Mouse (Mus musculus) neural tube, embryonic 12.5 days (tissue): ENCODE results near the gene Myzap. TPM values are rescaled to one million over a fixed set of nuclear protein-coding genes. Genes with fewer than 3 reads are reported as not detected.
"Not testable (repeated sequence)": the region's sequence is repeated elsewhere in the genome, so short reads cannot be mapped to it uniquely, and the experiment has no call there.

Source experiments
- ATAC-seq: fragments of 200-750 bp; cut with Nextera tagmentation; 2 replicates; pipeline ENCODE4 v1.8.0; 2017; ENCODE audit warnings: low read depth, mild to moderate bottlenecking, moderate TSS enrichment, moderate library complexity; ENCODE audit not compliant: low FRiP score
- H3K27ac ChIP-seq: fragments of 300-500 bp; sonication (generic); 2 replicates; pipeline ENCODE4 v1.5.1; 2016
- H3K27me3 ChIP-seq: fragments of 300-500 bp; sonication (generic); replicated peaks from 2 replicates; pipeline ENCODE4 v1.6.1; 2016; ENCODE audit warnings: mild to moderate bottlenecking
- H3K36me3 ChIP-seq: fragments of 300-500 bp; sonication (generic); 2 replicates; pipeline ENCODE4 v1.6.1; 2016; ENCODE audit warnings: mild to moderate bottlenecking
- H3K4me1 ChIP-seq: fragments of 300-500 bp; sonication (generic); 2 replicates; pipeline ENCODE4 v1.6.1; 2016
- H3K4me2 ChIP-seq: fragments of 300-500 bp; sonication (generic); replicated peaks from 2 replicates; pipeline ENCODE4 v1.6.1; 2016; ENCODE audit warnings: mild to moderate bottlenecking
- H3K4me3 ChIP-seq: fragments of 300-500 bp; sonication (generic); 2 replicates; pipeline ENCODE4 v1.5.1; 2016
- H3K9ac ChIP-seq: fragments of 300-500 bp; sonication (generic); 2 replicates; pipeline ENCODE4 v1.6.1; 2016; ENCODE audit warnings: mild to moderate bottlenecking
- H3K9me3 ChIP-seq: fragments of 300-500 bp; sonication (generic); 2 replicates; pipeline ENCODE4 v1.6.1; 2016; ENCODE audit warnings: mild to moderate bottlenecking
- WGBS: fragments of 180-500 bp; shearing (Covaris S2); methylation state at CpG from one replicate; pipeline ENCODE4 v1.1.7; 2016; 5-methylcytosine and 5-hydroxymethylcytosine counted together
- polyA plus RNA-seq: library from polyadenylated mRNA; unstranded; fragments of >200 nt; fragmentation: Nextera tagmentation; extraction: Ambion mirVana; gene quantifications from 2 replicates; pipeline ENCODE4 v1.2.1, GENCODE M21; 2016

The Myzap gene
- polyA plus RNA-seq, 1 experiment from 2014 or later: 5.4 TPM

- Histone ChIP-seq H3K4me1 (no peaks in the 10 kb centered on the region), H3K27me3 (no peaks in the 10 kb centered on the region), H3K27ac (no peak overlapping the region), H3K4me2 (no peak overlapping the region), H3K9ac (no peak overlapping the region), H3K36me3 (no peaks in the 10 kb centered on the region), H3K9me3 (no peaks in the 10 kb centered on the region), H3K4me3 (no peak overlapping the region)
- no peak for ATAC-seq
- 50% methylated on average over 3 of the region's 3 CpGs for WGBS
These were observed 102.1 kb downstream of the Myzap start for GRCm38 (mm10) chr9:71490076-71490475.

- WGBS: 43% methylated on average over 7 of the region's 7 CpGs
- peak overlapping the region; percentile 96; the same call in 1 of the 2 replicates for H3K4me3 ChIP-seq
- H3K36me3 ChIP-seq: peaks cover 24% of the 10 kb centered on the region
- H3K27me3 ChIP-seq: no peaks in the 10 kb centered on the region
- peak overlapping the region; percentile 98; the same call in 1 of the 2 replicates for H3K9ac ChIP-seq
- ATAC-seq: peak; percentile 45; the same call in 1 of the 2 replicates
- H3K27ac ChIP-seq: no peak overlapping the region
- peaks cover 15% of the 10 kb centered on the region for H3K4me1 ChIP-seq
- no peaks in the 10 kb centered on the region for H3K9me3 ChIP-seq
- H3K4me2 ChIP-seq: peak overlapping the region; percentile 72
These were observed 106.0 kb downstream of the Myzap start for GRCm38 (mm10) chr9:71486127-71486526.

GRCm38 (mm10) chr9:71485475-71486094 lies 106.6 kb downstream of the Myzap start, which contains the start of gene Polr2m:
TSS of gene Polr2m (minus strand) at chr9:71485935.
- H3K36me3 ChIP-seq: peaks cover 29% of the 10 kb centered on the region
- no peaks in the 10 kb centered on the region for H3K9me3 ChIP-seq
- peak within 1 kb of the TSS; percentile 96 for H3K4me3 ChIP-seq
- ATAC-seq: peak; percentile 99
- WGBS: under 1% methylated on average over 70 of the region's 70 CpGs
- peak within 1 kb of the TSS; percentile 72 for H3K4me2 ChIP-seq
- H3K9ac ChIP-seq: peak within 1 kb of the TSS; percentile 98
- H3K27ac ChIP-seq: peak within 1 kb of the TSS; percentile 70
- peaks cover 15% of the 10 kb centered on the region for H3K4me1 ChIP-seq
- H3K27me3 ChIP-seq: no peaks in the 10 kb centered on the region

- Histone ChIP-seq H3K4me1 (peaks cover 15% of the 10 kb centered on the region), H3K4me2 (peak overlapping the region; percentile 72), H3K27ac (peak overlapping the region; percentile 70; the same call in 1 of the 2 replicates), H3K4me3 (peak overlapping the region; percentile 96), H3K36me3 (peaks cover 35% of the 10 kb centered on the region), H3K9ac (peak overlapping the region; percentile 98), H3K27me3 (no peaks in the 10 kb centered on the region), H3K9me3 (no peaks in the 10 kb centered on the region)
- no peak for ATAC-seq
- 3% methylated on average over 14 of the region's 14 CpGs for WGBS
These were observed 107.2 kb downstream of the Myzap start for GRCm38 (mm10) chr9:71484871-71485474.

- H3K27ac ChIP-seq, H3K27me3 ChIP-seq, H3K4me3 ChIP-seq, H3K9me3 ChIP-seq, ATAC-seq, H3K9ac ChIP-seq: not testable (repeated sequence)
- Histone ChIP-seq H3K36me3 (peaks cover 46% of the 10 kb centered on the region), H3K4me1 (peaks cover 15% of the 10 kb centered on the region), H3K4me2 (peak overlapping the region; percentile 72)
- 88% methylated on average over 7 of the region's 7 CpGs for WGBS
These were observed 108.3 kb downstream of the Myzap start for GRCm38 (mm10) chr9:71483872-71484271.

- Histone ChIP-seq H3K27ac (no peak overlapping the region), H3K27me3 (no peaks in the 10 kb centered on the region), H3K4me2 (no peak overlapping the region), H3K4me1 (peaks cover 15% of the 10 kb centered on the region), H3K36me3 (peaks cover 78% of the 10 kb centered on the region), H3K9me3 (no peaks in the 10 kb centered on the region), H3K4me3 (no peak overlapping the region), H3K9ac (no peak overlapping the region)
- ATAC-seq: no peak
- WGBS: 90% methylated on average over 2 of the region's 2 CpGs
These were observed 111.9 kb downstream of the Myzap start for GRCm38 (mm10) chr9:71480305-71480704.

- H3K27me3 ChIP-seq: no peaks in the 10 kb centered on the region
- no peak overlapping the region for H3K4me2 ChIP-seq
- ATAC-seq: no peak
- H3K4me1 ChIP-seq: peaks cover 11% of the 10 kb centered on the region
- no peaks in the 10 kb centered on the region for H3K9me3 ChIP-seq
- 95% methylated on average over 9 of the region's 9 CpGs for WGBS
- H3K4me3 ChIP-seq: no peak overlapping the region
- peaks cover 83% of the 10 kb centered on the region for H3K36me3 ChIP-seq
- no peak overlapping the region for H3K9ac ChIP-seq
- no peak overlapping the region for H3K27ac ChIP-seq
These were observed 112.7 kb downstream of the Myzap start for GRCm38 (mm10) chr9:71479413-71479812.

- ATAC-seq: no peak
- WGBS: 95% methylated on average over 7 of the region's 7 CpGs
- no peaks in the 10 kb centered on the region for H3K9me3 ChIP-seq
- peaks cover 87% of the 10 kb centered on the region for H3K36me3 ChIP-seq
- no peak overlapping the region for H3K4me2 ChIP-seq
- H3K4me1 ChIP-seq: peaks cover 5% of the 10 kb centered on the region; the same call in 1 of the 2 replicates
- H3K4me3 ChIP-seq: no peak overlapping the region
- no peak overlapping the region for H3K27ac ChIP-seq
- H3K9ac ChIP-seq: no peak overlapping the region
- H3K27me3 ChIP-seq: no peaks in the 10 kb centered on the region
These were observed 113.6 kb downstream of the Myzap start for GRCm38 (mm10) chr9:71478596-71478995.

- H3K36me3 ChIP-seq: peaks cover 68% of the 10 kb centered on the region
These were observed 115.6 kb downstream of the Myzap start for GRCm38 (mm10) chr9:71476601-71477000.

GRCm38 (mm10) chr9:71475536-71475935 lies 116.6 kb downstream of the Myzap start:
- H3K9me3 ChIP-seq: no peaks in the 10 kb centered on the region
- no peak overlapping the region for H3K4me2 ChIP-seq
- WGBS: 96% methylated on average over 4 of the region's 4 CpGs
- no peaks in the 10 kb centered on the region for H3K27me3 ChIP-seq
- no peak overlapping the region for H3K4me3 ChIP-seq
- no peak overlapping the region for H3K9ac ChIP-seq
- H3K4me1 ChIP-seq: no peaks in the 10 kb centered on the region
- no peak for ATAC-seq
- H3K36me3 ChIP-seq: peaks cover 58% of the 10 kb centered on the region
- no peak overlapping the region for H3K27ac ChIP-seq

More at GRCm38 (mm10) chr9:71476601-71477000, 115.6 kb downstream of the Myzap start:
- Histone ChIP-seq H3K4me1 (no peaks in the 10 kb centered on the region), H3K27ac (no peak overlapping the region), H3K4me3 (no peak overlapping the region), H3K4me2 (no peak overlapping the region), H3K9ac (no peak overlapping the region), H3K9me3 (no peaks in the 10 kb centered on the region), H3K27me3 (no peaks in the 10 kb centered on the region)
- no peak for ATAC-seq
- WGBS: 98% methylated on average over 3 of the region's 3 CpGs

- no peak overlapping the region for H3K27ac ChIP-seq
- no peak overlapping the region for H3K9ac ChIP-seq
- ATAC-seq: no peak
- WGBS: 75% methylated on average over 4 of the region's 4 CpGs
- no peaks in the 10 kb centered on the region for H3K36me3 ChIP-seq
- no peaks in the 10 kb centered on the region for H3K9me3 ChIP-seq
- no peaks in the 10 kb centered on the region for H3K27me3 ChIP-seq
- H3K4me2 ChIP-seq: no peak overlapping the region
- no peaks in the 10 kb centered on the region for H3K4me1 ChIP-seq
- H3K4me3 ChIP-seq: no peak overlapping the region
These were observed 124.7 kb downstream of the Myzap start for GRCm38 (mm10) chr9:71467434-71467833.

- ATAC-seq: no peak
- Histone ChIP-seq H3K27ac (no peak overlapping the region), H3K9ac (no peak overlapping the region), H3K4me2 (no peak overlapping the region), H3K27me3 (no peaks in the 10 kb centered on the region), H3K36me3 (no peaks in the 10 kb centered on the region), H3K9me3 (no peaks in the 10 kb centered on the region), H3K4me3 (no peak overlapping the region), H3K4me1 (no peaks in the 10 kb centered on the region)
- 80% methylated on average over 3 of the region's 3 CpGs for WGBS
These were observed 126.0 kb downstream of the Myzap start for GRCm38 (mm10) chr9:71466111-71466510.
